22 mouse cellular contexts compared by ENCODE assay signal in the genomic region with DNA sequence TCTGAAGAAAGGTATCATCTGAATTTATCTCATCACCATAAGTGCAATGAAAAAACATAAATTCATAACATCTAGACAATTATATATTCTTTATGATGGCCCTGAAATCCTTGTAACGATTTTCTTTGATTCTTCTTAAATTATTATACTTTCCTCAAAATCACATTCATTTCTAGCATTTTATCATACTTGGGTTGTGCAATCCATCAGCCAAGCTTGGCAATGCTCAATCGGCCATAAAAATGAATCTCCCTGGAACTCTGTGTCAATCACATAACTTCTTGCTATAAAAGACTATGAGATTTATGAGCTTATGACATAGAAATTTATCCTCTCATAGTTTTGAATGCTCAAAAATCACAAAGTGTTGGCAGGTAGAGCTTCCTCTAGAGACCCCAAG.
DNase-seq lines count a peak whose midpoint lies in the region; TF ChIP-seq lines count a peak whose summit lies in the region.
"Had no signal": no experiment of that assay in that cellular context is flagged by ENCODE, and none has a peak within 500 bp of the region (broad histone marks: within the 10 kb centered on the region; RNA-seq: fewer than 3 reads in every experiment).

No protein-coding gene starts in this region.

- TF ChIP-seq CTCF in C2C12 (IDR thresholded peaks at IDR 0.05; ENCODE audit: control insufficient read depth, insufficient read depth, insufficient read length), result no peak

- no peak overlapping the region for H3ac ChIP-seq in C2C12 (ENCODE audit: control insufficient read depth, insufficient read length, low read depth)
- H3ac ChIP-seq in myocyte (ENCODE audit: control insufficient read depth, insufficient read length), result no peak overlapping the region

- no peak for TF ChIP-seq POLR2A in myocyte (IDR thresholded peaks at IDR 0.05; ENCODE audit: insufficient read length, low read depth)

- H3K79me3 ChIP-seq in C2C12 (ENCODE audit: low read depth), result no peaks in the 10 kb centered on the region

- peak; percentile 15 to 20 for DNase-seq in kidney, postnatal 4 days
- DNase-seq in kidney, adult 9 months, result no peak
- no peak for DNase-seq in left cerebral cortex, adult 18-20 months (ENCODE audit: low spot score in 2 of 2)
- DNase-seq: adrenal gland, adult 8-10 months; adrenal gland, postnatal 14 days; adrenal gland, postnatal 36 days; cerebellum, adult 11-12 months; cerebellum, adult 8-10 months; cerebellum, adult 9-11 months; cerebellum, postnatal 14 days; cerebellum, postnatal 36 days; embryo, embryonic 11 days had no signal

- H3K4me2 ChIP-seq in myocyte (ENCODE audit: low read depth), result no peak overlapping the region
- H3K4me2 ChIP-seq: embryonic facial prominence, embryonic 13.5 days; embryonic facial prominence, embryonic 15.5 days; forebrain, embryonic 12.5 days had no signal

- H3K4me3 ChIP-seq in C2C12 (ENCODE audit: insufficient read depth, poor library complexity, severe bottlenecking), result no peak overlapping the region
- H3K4me3 ChIP-seq in myocyte, result no peak overlapping the region
- H3K4me3 ChIP-seq: embryonic facial prominence, embryonic 13.5 days; embryonic facial prominence, embryonic 15.5 days; erythroblast, embryonic 14.5 days; forebrain, embryonic 10.5 days; forebrain, embryonic 12.5 days had no signal

- no peaks in the 10 kb centered on the region for H3K79me2 ChIP-seq in C2C12 (ENCODE audit: control insufficient read depth, insufficient read depth)
- no peaks in the 10 kb centered on the region for H3K79me2 ChIP-seq in myocyte (ENCODE audit: control insufficient read depth, insufficient read depth)

- H3K36me3 ChIP-seq in C2C12 (ENCODE audit: control insufficient read depth, insufficient read depth) (no peaks in the 10 kb centered on the region), myocyte (ENCODE audit: control insufficient read depth, insufficient read depth) (no peaks in the 10 kb centered on the region)
- H3K36me3 ChIP-seq: embryonic facial prominence, embryonic 13.5 days; embryonic facial prominence, embryonic 15.5 days; forebrain, embryonic 10.5 days; forebrain, embryonic 12.5 days; G1E had no signal

- H3K27me3 ChIP-seq in C2C12 (ENCODE audit: control insufficient read depth, insufficient read depth, insufficient read length) (no peaks in the 10 kb centered on the region), myocyte (ENCODE audit: control insufficient read depth, insufficient read depth, insufficient read length) (no peaks in the 10 kb centered on the region)
- H3K27me3 ChIP-seq: CH12.LX; embryonic facial prominence, embryonic 13.5 days; embryonic facial prominence, embryonic 15.5 days; forebrain, embryonic 12.5 days; Patski had no signal

TF ChIP-seq in C2C12, 6 proteins besides CTCF, POLR2A, EP300 and RAD21:
- TF ChIP-seq CEBPB (IDR thresholded peaks at IDR 0.05; ENCODE audit: low read depth) (peak; percentile 53), MYOG (IDR thresholded peaks at IDR 0.05; ENCODE audit: control insufficient read depth, extremely low read depth, insufficient read length) (no peak)
TF ChIP-seq in C2C12: peak in this region for 1.

TF ChIP-seq in myocyte, 11 proteins besides CTCF, POLR2A, EP300 and RAD21:
- peak; percentile 75; the same call in 1 of the 2 replicates for TF ChIP-seq CEBPB (IDR thresholded peaks at IDR 0.05; ENCODE audit: insufficient read depth, poor library complexity, severe bottlenecking)
- TF ChIP-seq POLR2AphosphoS2 (IDR thresholded peaks at IDR 0.05; ENCODE audit: insufficient read length, low read depth), result no peak

Comparison
In these comparisons a context has a peak if more than half of its experiments do, and no peak if none do; other contexts are left out.
1. DNase-seq: peak in kidney, postnatal 4 days (2 of 2); none in kidney, adult 9 months (single experiment) and left cerebral cortex, adult 18-20 months (0 of 2).